ENCODE assay signal across 7 mouse cellular contexts in the genomic region with DNA sequence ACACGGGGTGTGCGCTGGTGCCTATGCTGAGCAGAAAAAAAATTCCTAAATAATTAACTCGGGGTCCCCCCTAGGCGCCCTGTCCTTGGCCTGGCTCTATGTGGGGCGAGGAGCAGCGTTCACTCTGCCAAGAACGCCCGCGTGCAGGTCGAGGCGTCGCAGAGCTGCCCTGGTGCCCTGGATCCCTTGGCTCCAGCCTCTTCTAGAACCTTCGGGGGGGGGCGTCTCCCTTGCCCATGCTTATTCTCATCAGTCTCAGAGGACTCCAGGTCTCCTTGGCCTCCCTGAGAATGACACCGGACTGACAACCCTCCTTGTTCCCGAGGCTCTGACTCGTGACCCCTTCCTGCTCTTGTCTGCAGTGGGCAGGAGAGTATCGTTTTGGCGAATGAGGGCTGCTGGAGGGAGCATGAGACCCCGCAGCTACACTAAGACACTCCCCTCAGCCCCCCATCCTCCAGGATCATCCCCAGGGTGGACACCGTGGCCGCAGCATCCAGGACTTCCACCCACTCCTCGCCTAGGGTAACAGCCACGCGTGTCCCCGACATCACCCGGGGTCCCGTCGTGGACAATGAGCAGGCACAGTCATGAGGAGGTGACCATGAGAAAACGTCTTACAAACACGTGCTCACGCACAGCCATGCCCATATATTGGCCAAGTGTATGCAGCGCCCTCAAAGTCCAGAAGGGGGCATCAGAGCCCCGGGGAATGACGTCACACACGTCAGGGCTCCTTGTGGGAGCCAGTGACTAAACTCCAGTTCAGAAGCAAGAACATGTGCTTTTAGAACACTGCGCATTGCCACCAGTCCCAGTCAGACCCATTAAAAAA. TPM values are rescaled to one million over a fixed set of nuclear protein-coding genes. Genes with fewer than 3 reads are reported as not detected.
DNase-seq lines count a peak whose midpoint lies in the region; ATAC-seq lines count a peak whose summit lies in the region.

No protein-coding gene starts in this region.

- H3K27ac ChIP-seq in intestine, embryonic 16.5 days (ENCODE audit: low read length) = no peak overlapping the region
- peak overlapping the region; percentile 49 for H3K27ac ChIP-seq in midbrain, embryonic 10.5 days (replicated peaks)

- 25% methylated on average over 37 of the region's 37 CpGs for WGBS in intestine, embryonic 16.5 days
- 34% methylated on average over 37 of the region's 37 CpGs for WGBS in midbrain, embryonic 10.5 days

- peak overlapping the region; percentile 22; the same call in 1 of the 2 replicates for H3K4me2 ChIP-seq in intestine, embryonic 16.5 days (ENCODE audit: low read depth, low read length)

- intact Hi-C loops in gastrocnemius, postnatal 36 days (cut with DNase I) = loop anchor here (2.0 to 5.0 kb wide), 3 partner anchors 41 to 182 kb away; no protein-coding TSS in a partner anchor
- intact Hi-C loops in left cerebral cortex, postnatal 25 days (cut with DNase I) = loop anchor here (1.0 to 5.0 kb wide), 5 partner anchors 21 to 242 kb away; partner anchors contain the start of gene Dot1l

- peak; percentile 92 for DNase-seq in adrenal gland, adult 2 months
- peak; percentile 85 for DNase-seq in embryo, embryonic 11 days
- DNase-seq in gastrocnemius, postnatal 36 days = peak; percentile 72 to 82
- DNase-seq in left cerebral cortex, postnatal 25 days (ENCODE audit: low spot score in 2 of 2) = peak; percentile 88 to 94
- DNase-seq in midbrain, embryonic 10.5 days (ENCODE audit: low spot score) = peak; percentile 85
- peak; percentile 86 to 87 for DNase-seq in right cerebral cortex, postnatal 36 days (ENCODE audit: low spot score in 2 of 2)

- ATAC-seq in intestine, embryonic 16.5 days = peak; percentile 77

- H3K4me3 ChIP-seq in intestine, embryonic 16.5 days (ENCODE audit: low read length) = no peak overlapping the region
- peak overlapping the region; percentile 16; the same call in 1 of the 2 replicates for H3K4me3 ChIP-seq in midbrain, embryonic 10.5 days

- no peaks in the 10 kb centered on the region for H3K36me3 ChIP-seq in intestine, embryonic 16.5 days (ENCODE audit: control insufficient read depth, insufficient read depth, low read length)
- H3K36me3 ChIP-seq in midbrain, embryonic 10.5 days = no peaks in the 10 kb centered on the region

- H3K4me1 ChIP-seq in intestine, embryonic 16.5 days (ENCODE audit: control insufficient read depth, insufficient read depth, low read length) = peaks cover 6% of the 10 kb centered on the region
- H3K4me1 ChIP-seq in midbrain, embryonic 10.5 days = peaks cover 37% of the 10 kb centered on the region

- no peaks in the 10 kb centered on the region for H3K9me3 ChIP-seq in intestine, embryonic 16.5 days (ENCODE audit: control insufficient read depth, low read length)
- no peaks in the 10 kb centered on the region for H3K9me3 ChIP-seq in midbrain, embryonic 10.5 days (replicated peaks)

- peaks cover 10% of the 10 kb centered on the region; the same call in 1 of the 2 replicates for H3K27me3 ChIP-seq in intestine, embryonic 16.5 days (replicated peaks; ENCODE audit: control insufficient read depth, insufficient read depth, low read length)
- peaks cover 29% of the 10 kb centered on the region for H3K27me3 ChIP-seq in midbrain, embryonic 10.5 days (ENCODE audit: low read depth, poor library complexity, severe bottlenecking)

- H3K9ac ChIP-seq in intestine, embryonic 16.5 days (ENCODE audit: low read depth, low read length) = peak overlapping the region; percentile 29; the same call in 1 of the 2 replicates

RNA-seq across cellular contexts. Expression of gene Gng7, which starts 15.2 kb away (rescaled TPM):
- total RNA-seq in adrenal gland, adult 2 months (2021) = 1 to 10 TPM; 5.4 to 9.2 TPM
- 8.5 and 8.6 TPM in 2 replicates for polyA plus RNA-seq in adrenal gland, adult 2 months (2012; rRNA removed)
- under 1 TPM; 0.57 to 0.64 TPM for total RNA-seq in gastrocnemius, postnatal 36 days (2021)
- polyA plus RNA-seq in intestine, embryonic 16.5 days (2015; fragmentation: Nextera tagmentation; extraction: Ambion mirVana) = 3.6 and 4.0 TPM in 2 replicates
- total RNA-seq in left cerebral cortex, postnatal 25 days (2021) = 100 to 1,000 TPM in 1 of 2 experiments, 10 to 100 TPM in 1; 83.8 to 196 TPM
- polyA plus RNA-seq in midbrain, embryonic 10.5 days (2016; fragmentation: Nextera tagmentation; extraction: Ambion mirVana) = 6.0 and 8.4 TPM in 2 replicates

RNA-seq across cellular contexts. Expression of gene Diras1, which starts 25.9 kb away (rescaled TPM):
- 1 to 10 TPM; 1.4 to 3.6 TPM for total RNA-seq in adrenal gland, adult 2 months (2021)
- 2.1 and 2.4 TPM in 2 replicates for polyA plus RNA-seq in adrenal gland, adult 2 months (2012; rRNA removed)
- total RNA-seq in gastrocnemius, postnatal 36 days (2021) = under 1 TPM in 1 of 2 experiments, not detected in 1; 0.08 TPM
- 0.61 and 0.92 TPM in 2 replicates for polyA plus RNA-seq in intestine, embryonic 16.5 days (2015; fragmentation: Nextera tagmentation; extraction: Ambion mirVana)
- 100 to 1,000 TPM; 108 to 110 TPM for total RNA-seq in left cerebral cortex, postnatal 25 days (2021)
- polyA plus RNA-seq in midbrain, embryonic 10.5 days (2016; fragmentation: Nextera tagmentation; extraction: Ambion mirVana) = 3.0 and 6.4 TPM in 2 replicates

RNA-seq across cellular contexts. Expression of gene Slc39a3, which starts 37.6 kb away (rescaled TPM):
- 10 to 100 TPM; 50.9 to 53.0 TPM for total RNA-seq in adrenal gland, adult 2 months (2021)
- polyA plus RNA-seq in adrenal gland, adult 2 months (2012; rRNA removed) = 121 and 154 TPM in 2 replicates
- 10 to 100 TPM; 11.7 to 12.0 TPM for total RNA-seq in gastrocnemius, postnatal 36 days (2021)
- polyA plus RNA-seq in intestine, embryonic 16.5 days (2015; fragmentation: Nextera tagmentation; extraction: Ambion mirVana) = 18.1 and 18.9 TPM in 2 replicates
- 10 to 100 TPM; 67.2 to 69.3 TPM for total RNA-seq in left cerebral cortex, postnatal 25 days (2021)
- 17.4 and 26.6 TPM in 2 replicates for polyA plus RNA-seq in midbrain, embryonic 10.5 days (2016; fragmentation: Nextera tagmentation; extraction: Ambion mirVana)

Comparison
In these comparisons a context has a peak if more than half of its experiments do, and no peak if none do; other contexts are left out.
1. RNA of gene Gng7, which starts 15.2 kb away (total RNA-seq): 83.8 to 196 TPM in left cerebral cortex, postnatal 25 days; 5.4 to 9.2 TPM in adrenal gland, adult 2 months and 0.57 to 0.64 TPM in gastrocnemius, postnatal 36 days; every median in the first group is over 4 times any median in the second.
2. RNA of gene Diras1, which starts 25.9 kb away (total RNA-seq): 108 to 110 TPM in left cerebral cortex, postnatal 25 days; 1.4 to 3.6 TPM in adrenal gland, adult 2 months and 0.08 TPM in gastrocnemius, postnatal 36 days; every median in the first group is over 10 times any median in the second.
3. Peak in every context shown above with its lines, with median percentiles within 50 percentile points of each other: DNase-seq.